ENCODE assay signal across 11 mouse cellular contexts in genomic region chr15:29762191-29762590, GRCm38 (mm10).
"Had no signal": no experiment of that assay in that cellular context is flagged by ENCODE, and none has a peak within 500 bp of the region (broad histone marks: within the 10 kb centered on the region; RNA-seq: fewer than 3 reads in every experiment).

No protein-coding gene starts in this region.

- DNase-seq: liver, postnatal 0 days; lung, adult 2 months; lung, postnatal 4 days; midbrain, embryonic 14.5 days; retina, postnatal 1 day; right cerebral cortex, postnatal 25 days; right cerebral cortex, postnatal 4 days; spleen, adult 18-20 months; thymus, adult 2 months; thymus, postnatal 25 days; thymus, postnatal 4 days had no signal
